Mouse (Mus musculus): ENCODE measurements at regions not wholly inside any gene's neighbourhood (a gene's known extent, or its start where the extent isn't known, plus 50 kb on each side); places are given as distances from the start of the nearest gene placed in this dataset.
A peak's percentile ranks its signal among the peaks of the same experiment; 100 is the strongest.

DNA sequence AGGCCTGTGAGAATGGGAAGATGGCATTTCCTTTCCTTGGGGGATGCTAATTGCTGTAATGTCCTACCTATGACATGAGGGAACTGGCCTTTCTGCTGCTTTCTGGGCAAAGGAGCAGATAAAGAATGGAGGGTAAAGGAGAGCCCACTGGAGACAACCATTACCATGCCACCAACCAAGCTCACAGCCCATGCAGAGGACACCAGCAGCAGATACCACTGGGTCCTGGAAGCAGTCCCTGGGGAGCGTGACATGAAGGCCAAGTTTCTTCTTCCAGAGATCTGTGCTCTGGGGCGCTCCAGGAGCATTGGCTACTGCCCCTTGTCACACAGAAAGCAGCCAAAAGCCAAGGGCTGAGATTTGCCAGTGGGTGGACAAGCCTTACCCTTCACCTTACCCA is 102.8 kb downstream of the 4931417E11Rik start:
- peaks cover 8% of the 10 kb centered on the region for H3K27me3 ChIP-seq
- ATAC-seq = no peak
- TF ChIP-seq CTCF (IDR thresholded peaks at IDR 0.05) = no peak
- CTCF ChIA-PET = no interaction called here
- POLR2A ChIA-PET = no interaction called here
- in situ Hi-C loops (cut with MboI; ENCODE audit: low pct_unique_long_range_greater_than_20kb) = no loop called here
- no peak for DNase-seq (ENCODE audit: low read depth, low spot score)

DNA sequence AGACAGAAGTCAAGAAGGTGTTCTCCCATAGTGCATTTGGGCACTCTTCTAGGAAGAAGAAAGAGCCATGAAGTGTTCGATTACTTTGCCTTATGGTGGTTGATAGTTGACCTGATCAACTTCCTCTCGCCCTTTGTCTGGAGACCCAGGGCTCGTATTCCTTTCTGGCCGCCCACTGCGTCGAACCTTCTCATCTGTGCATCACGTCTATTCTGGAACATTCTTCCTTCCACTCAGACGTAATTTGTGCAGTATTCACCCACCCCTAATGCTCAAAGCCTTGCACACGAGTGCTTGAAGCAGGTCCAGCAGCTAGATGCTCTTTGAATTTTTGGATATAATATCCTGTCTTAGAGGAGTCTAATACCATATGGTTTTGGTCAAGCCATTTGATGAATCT is 104.2 kb downstream of the 4931417E11Rik start:
- POLR2A ChIA-PET = no interaction called here
- CTCF ChIA-PET = no interaction called here
- peaks cover 14% of the 10 kb centered on the region for H3K27me3 ChIP-seq
- no peak for ATAC-seq
- in situ Hi-C loops (cut with MboI; ENCODE audit: low pct_unique_long_range_greater_than_20kb) = no loop called here
- no peak for DNase-seq (ENCODE audit: low read depth, low spot score)
- TF ChIP-seq CTCF (IDR thresholded peaks at IDR 0.05) = no peak

DNA sequence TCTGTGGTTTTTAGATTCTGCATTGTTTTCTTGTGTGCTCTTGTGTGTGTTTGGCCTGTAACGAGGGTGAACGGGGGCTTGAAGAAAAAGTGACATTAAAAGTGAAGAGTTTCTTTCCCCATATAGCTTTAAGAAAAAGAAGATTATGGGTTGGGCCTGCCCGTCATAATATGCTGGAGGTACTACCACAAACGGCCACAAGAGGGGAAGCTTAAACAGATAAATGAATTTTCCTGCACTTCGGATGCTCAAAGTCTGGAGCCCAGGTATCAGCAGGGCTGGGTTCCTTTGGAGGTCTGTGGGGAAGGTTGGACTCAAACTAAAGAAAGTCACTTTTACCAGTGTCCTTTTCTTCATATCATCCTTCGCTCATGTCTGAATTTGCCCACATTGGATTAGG is 86.8 kb downstream of the Suclg1 start:
- ChIA-PET CTCF (no interaction called here), POLR2A (no interaction called here)
- DNase-seq (ENCODE audit: low read depth, low spot score) (no peak), ATAC-seq (no peak)
- peak; percentile 44 for TF ChIP-seq CTCF (IDR thresholded peaks at IDR 0.05)
- H3K27me3 ChIP-seq = peaks cover 22% of the 10 kb centered on the region
- in situ Hi-C loops (cut with MboI; ENCODE audit: low pct_unique_long_range_greater_than_20kb) = no loop called here

DNA sequence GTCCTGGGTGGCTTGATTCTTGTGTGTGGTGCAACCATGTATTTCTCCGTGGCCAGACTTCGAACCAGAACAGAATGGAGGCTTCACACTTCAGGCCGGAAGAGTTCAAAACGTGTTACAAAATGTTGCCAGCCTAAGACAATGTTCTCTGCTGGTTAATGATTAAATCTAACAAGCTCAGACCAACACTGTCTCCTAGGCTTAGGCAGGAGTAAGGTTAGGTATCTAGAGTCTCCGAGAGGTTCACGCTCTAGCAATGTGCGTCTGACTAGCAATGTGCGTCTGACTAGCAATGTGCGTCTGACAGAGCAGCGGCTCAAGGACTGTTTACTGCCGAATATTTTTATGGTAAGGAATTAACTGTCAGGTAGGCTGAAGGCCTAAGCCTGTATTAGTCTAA is 81.5 kb downstream of the Suclg1 start:
- ATAC-seq (no peak), DNase-seq (ENCODE audit: low read depth, low spot score) (no peak)
- ChIA-PET CTCF (interaction anchor here (1.2 kb wide), 1 partner anchor 8 kb away, joined by 3 read pairs; no protein-coding TSS in a partner anchor), POLR2A (no interaction called here)
- in situ Hi-C loops (cut with MboI; ENCODE audit: low pct_unique_long_range_greater_than_20kb) = no loop called here
- no peak for TF ChIP-seq CTCF (IDR thresholded peaks at IDR 0.05)
- H3K27me3 ChIP-seq = peaks cover 32% of the 10 kb centered on the region
